Mouse (Mus musculus) liver, embryonic 14.5 days (tissue): ENCODE measurements around the gene Timp4.

ENCODE experiments used
- CTCF ChIP-seq: IDR thresholded peaks from 2 replicates; pipeline ENCODE4 v1.5.1; 2016; ENCODE audit warnings: antibody characterized with exemption, low read depth, control low read depth
- EP300 ChIP-seq: IDR thresholded peaks from 2 replicates; pipeline ENCODE4 v1.6.1; 2016; ENCODE audit warnings: antibody characterized with exemption, low read depth

GRCm38 (mm10) chr6:115244222-115244621, 7.8 kb downstream of the Timp4 start:
- TF ChIP-seq EP300 (no peak), CTCF (no peak)
